Mouse (Mus musculus) midbrain, embryonic 11.5 days (tissue): ENCODE measurements around the gene Rap1gap. TPM values are rescaled to one million over a fixed set of nuclear protein-coding genes. Genes with fewer than 3 reads are reported as not detected.

ENCODE experiments used
- ATAC-seq: fragments of 200-750 bp; cut with Nextera tagmentation; 2 replicates; pipeline ENCODE4 v1.8.0; 2017; ENCODE audit warnings: moderate TSS enrichment, moderate library complexity; ENCODE audit not compliant: low FRiP score
- DNase-seq: peaks from one replicate; pipeline ENCODE4 v3.0.0; 2015; ENCODE audit warnings: low spot score; ENCODE audit errors: missing footprints
- H3K27ac ChIP-seq: fragments of 300-500 bp; sonication (generic); 2 replicates; pipeline ENCODE4 v1.5.1; 2014; ENCODE audit warnings: low read depth, low read length
- H3K27me3 ChIP-seq: fragments of 300-500 bp; sonication (generic); 2 replicates; pipeline ENCODE4 v1.6.1; 2014; ENCODE audit warnings: mild to moderate bottlenecking, low read length, moderate library complexity, mixed read lengths; ENCODE audit not compliant: control insufficient read depth, insufficient read depth
- H3K36me3 ChIP-seq: fragments of 300-500 bp; sonication (generic); 2 replicates; pipeline ENCODE4 v1.6.1; 2014; ENCODE audit warnings: mild to moderate bottlenecking, low read length, moderate library complexity, mixed read lengths; ENCODE audit not compliant: control insufficient read depth, insufficient read depth
- H3K4me1 ChIP-seq: fragments of 300-500 bp; sonication (generic); 2 replicates; pipeline ENCODE4 v1.6.1; 2014; ENCODE audit warnings: low read length; ENCODE audit not compliant: control insufficient read depth, insufficient read depth
- H3K4me2 ChIP-seq: fragments of 300-500 bp; sonication (generic); 2 replicates; pipeline ENCODE4 v1.6.1; 2014; ENCODE audit warnings: mild to moderate bottlenecking, moderate library complexity
- H3K4me3 ChIP-seq: fragments of 300-500 bp; sonication (generic); 2 replicates; pipeline ENCODE4 v1.5.1; 2014; ENCODE audit warnings: low read depth, low read length
- H3K9ac ChIP-seq: fragments of 300-500 bp; sonication (generic); 2 replicates; pipeline ENCODE4 v1.6.1; 2014; ENCODE audit warnings: low read length
- H3K9me3 ChIP-seq: fragments of 300-500 bp; sonication (generic); 2 replicates; pipeline ENCODE4 v1.6.1; 2016; ENCODE audit warnings: low read length; ENCODE audit not compliant: control insufficient read depth
- WGBS: fragments of 180-500 bp; shearing (Covaris S2); extraction: QIAGEN DNeasy Blood & Tissue Kit; methylation state at CpG from one replicate; pipeline ENCODE4 v1.1.7; 2014; 5-methylcytosine and 5-hydroxymethylcytosine counted together
- polyA plus RNA-seq: library from polyadenylated mRNA; unstranded; fragments of >200 nt; fragmentation: Nextera tagmentation; extraction: Ambion mirVana; gene quantifications from 2 replicates; pipeline ENCODE4 v1.2.1, GENCODE M21; 2014

The Rap1gap gene
- polyA plus RNA-seq, 1 experiment from 2014 or later = 4.6 TPM

- ATAC-seq = no peak
- peak overlapping the region; percentile 27; the same call in 1 of the 2 replicates for H3K9ac ChIP-seq
- no peak for DNase-seq
- no peaks in the 10 kb centered on the region for H3K36me3 ChIP-seq
- no peak overlapping the region for H3K4me3 ChIP-seq
- peak overlapping the region; percentile 23; the same call in 1 of the 2 replicates for H3K4me2 ChIP-seq
- 77% methylated on average over 18 of the region's 18 CpGs for WGBS
- no peaks in the 10 kb centered on the region for H3K9me3 ChIP-seq
- H3K27ac ChIP-seq = no peak overlapping the region
- H3K4me1 ChIP-seq = peaks cover 28% of the 10 kb centered on the region
- H3K27me3 ChIP-seq = peaks cover 11% of the 10 kb centered on the region
Measured at GRCm38 (mm10) chr4:137726739-137727505, 62.4 kb downstream of the Rap1gap start.

DNA sequence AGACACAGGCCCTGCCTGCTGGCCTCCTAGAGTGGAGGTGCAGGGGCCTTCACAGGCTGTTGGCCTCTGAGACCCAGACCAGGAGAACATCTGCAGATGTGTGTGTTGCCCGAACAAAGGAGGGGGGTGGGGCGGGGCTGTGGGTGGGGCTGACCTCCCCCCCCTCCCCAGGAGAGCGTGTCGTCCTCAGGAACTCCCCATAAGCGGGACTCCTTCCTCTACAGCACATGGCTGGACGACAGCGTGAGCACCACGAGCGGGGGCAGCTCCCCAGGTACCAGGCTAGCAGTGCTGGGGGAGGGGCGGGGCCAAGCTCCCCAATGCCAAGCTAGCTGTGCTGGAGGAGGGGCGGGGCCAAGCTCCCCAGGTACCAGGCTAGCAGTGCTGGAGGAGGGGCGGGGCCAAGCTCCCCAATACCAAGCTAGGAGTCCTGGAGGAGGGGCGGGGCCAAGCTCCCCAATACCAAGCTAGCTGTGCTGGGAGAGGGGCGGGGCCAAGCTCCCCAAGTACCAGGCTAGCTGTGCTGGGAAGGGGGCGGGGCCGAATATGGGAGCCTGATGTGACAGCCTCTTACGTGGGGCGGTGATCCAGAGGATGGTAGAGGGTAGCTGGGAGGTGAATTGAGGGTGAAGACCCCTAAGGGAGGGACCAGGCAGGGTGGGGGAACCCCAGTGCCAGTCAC is 63.1 kb downstream of the Rap1gap start:
- Histone ChIP-seq H3K4me2 (peak overlapping the region; percentile 23), H3K9me3 (no peaks in the 10 kb centered on the region), H3K4me3 (no peak overlapping the region), H3K4me1 (peaks cover 28% of the 10 kb centered on the region), H3K27me3 (peaks cover 11% of the 10 kb centered on the region), H3K36me3 (no peaks in the 10 kb centered on the region), H3K9ac (peak overlapping the region; percentile 27; the same call in 1 of the 2 replicates), H3K27ac (no peak overlapping the region)
- ATAC-seq (peak; percentile 56; the same call in 1 of the 2 replicates), DNase-seq (peak; percentile 93)
- 4% methylated on average over 16 of the region's 18 CpGs for WGBS

GRCm38 (mm10) chr4:137728399-137729154 is 64.1 kb downstream of the Rap1gap start:
- Histone ChIP-seq H3K4me1 (peaks cover 28% of the 10 kb centered on the region), H3K36me3 (no peaks in the 10 kb centered on the region), H3K27me3 (peaks cover 11% of the 10 kb centered on the region), H3K27ac (no peak overlapping the region), H3K4me3 (peak overlapping the region; percentile 22), H3K4me2 (peak overlapping the region; percentile 45), H3K9ac (peak overlapping the region; percentile 22; the same call in 1 of the 2 replicates), H3K9me3 (no peaks in the 10 kb centered on the region)
- peak; percentile 96 for DNase-seq
- peak; percentile 67 for ATAC-seq
- WGBS = 5% methylated on average over 17 of the region's 17 CpGs

GRCm38 (mm10) chr4:137729155-137729855 is 64.8 kb downstream of the Rap1gap start:
- no peak overlapping the region for H3K27ac ChIP-seq

DNA sequence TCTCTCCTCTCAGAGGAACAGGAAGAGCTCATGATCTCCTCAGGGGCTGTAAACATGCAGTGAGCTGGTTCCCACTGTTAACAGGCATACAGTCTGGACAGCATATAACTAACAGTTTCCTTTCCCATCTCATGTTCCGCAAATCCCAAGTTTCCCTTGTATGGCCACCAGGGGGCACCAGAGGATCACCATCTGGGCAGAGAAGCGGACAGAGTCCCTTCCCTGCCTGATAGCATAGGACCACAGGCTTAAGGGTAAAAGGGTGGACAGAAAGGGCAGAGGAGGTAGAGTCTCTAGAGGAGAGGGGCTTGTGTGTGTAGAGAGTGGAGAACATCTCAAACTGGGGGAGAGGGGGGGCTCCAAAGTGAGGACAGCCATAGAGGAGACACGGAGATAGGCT is 65.6 kb downstream of the Rap1gap start:
- peak; percentile 96 for DNase-seq
- no peak overlapping the region for H3K27ac ChIP-seq
- 22% methylated on average over 3 of the region's 3 CpGs for WGBS

More at GRCm38 (mm10) chr4:137729155-137729855, 64.8 kb downstream of the Rap1gap start:
- ATAC-seq (no peak; the same call in 1 of the 2 replicates), DNase-seq (no peak)
- peaks cover 28% of the 10 kb centered on the region for H3K4me1 ChIP-seq
- no peaks in the 10 kb centered on the region for H3K9me3 ChIP-seq
- H3K9ac ChIP-seq = peak overlapping the region; percentile 22; the same call in 1 of the 2 replicates
- peak overlapping the region; percentile 45 for H3K4me2 ChIP-seq
- peaks cover 11% of the 10 kb centered on the region for H3K27me3 ChIP-seq
- H3K4me3 ChIP-seq = peak overlapping the region; percentile 22
- WGBS = 13% methylated on average over 24 of the region's 24 CpGs
- no peaks in the 10 kb centered on the region for H3K36me3 ChIP-seq

DNA sequence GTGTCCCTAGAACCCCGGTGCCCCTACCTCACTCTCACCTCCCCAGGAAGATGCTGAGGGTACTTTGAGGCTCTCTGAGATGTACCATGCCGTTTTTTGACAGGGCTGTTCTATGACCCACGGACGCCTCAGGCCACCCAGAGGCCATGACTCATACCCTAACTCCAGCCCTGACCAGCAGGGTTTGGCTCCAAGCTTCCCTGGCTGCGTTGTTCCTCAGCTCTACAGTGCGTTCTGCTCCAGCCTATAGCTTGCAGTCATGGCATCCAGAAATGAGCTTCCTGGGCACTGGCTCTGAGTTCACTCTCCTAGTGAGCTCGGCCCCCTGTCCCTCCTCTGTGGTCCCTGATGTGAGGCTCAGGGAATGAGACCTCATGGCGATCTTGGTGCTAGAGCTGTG is 66.2 kb downstream of the Rap1gap start:
- no peak overlapping the region for H3K4me3 ChIP-seq
- no peak for DNase-seq
- no peaks in the 10 kb centered on the region for H3K9me3 ChIP-seq
- H3K27ac ChIP-seq = no peak overlapping the region
- peaks cover 28% of the 10 kb centered on the region for H3K4me1 ChIP-seq
- ATAC-seq = no peak
- H3K27me3 ChIP-seq = peaks cover 11% of the 10 kb centered on the region
- H3K4me2 ChIP-seq = no peak overlapping the region
- no peak overlapping the region for H3K9ac ChIP-seq
- H3K36me3 ChIP-seq = no peaks in the 10 kb centered on the region
- 83% methylated on average over 8 of the region's 8 CpGs for WGBS

More for the DNA sequence above, 65.6 kb downstream of the Rap1gap start:
- H3K4me3 ChIP-seq = no peak overlapping the region
- no peak overlapping the region for H3K4me2 ChIP-seq
- peak; percentile 60 for ATAC-seq
- H3K4me1 ChIP-seq = peaks cover 28% of the 10 kb centered on the region
- H3K36me3 ChIP-seq = no peaks in the 10 kb centered on the region
- H3K9ac ChIP-seq = no peak overlapping the region
- H3K27me3 ChIP-seq = peaks cover 11% of the 10 kb centered on the region
- no peaks in the 10 kb centered on the region for H3K9me3 ChIP-seq

DNA sequence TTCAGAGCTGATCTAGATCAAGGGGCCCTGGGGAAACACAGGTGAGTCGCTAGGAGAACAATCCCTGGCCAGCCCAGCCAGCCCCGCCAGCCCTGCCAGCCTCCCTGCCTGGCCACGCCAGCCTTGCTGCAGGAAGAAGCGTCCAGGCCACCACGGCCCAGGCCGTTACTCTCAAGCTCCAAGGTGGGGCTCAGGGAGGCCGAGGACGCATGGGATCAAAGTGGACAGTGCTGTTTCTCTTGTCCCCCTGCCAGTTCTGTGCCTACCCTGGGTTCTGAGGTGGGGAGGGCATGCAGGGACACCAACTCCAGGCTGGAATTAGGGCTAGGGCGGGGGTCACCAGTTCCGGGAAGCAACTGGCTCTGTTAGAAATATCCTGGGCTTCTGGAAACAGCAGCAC is 67.4 kb downstream of the Rap1gap start:
- DNase-seq = no peak
- H3K9me3 ChIP-seq = no peaks in the 10 kb centered on the region
- H3K9ac ChIP-seq = no peak overlapping the region
- H3K27me3 ChIP-seq = peaks cover 11% of the 10 kb centered on the region
- no peak overlapping the region for H3K4me3 ChIP-seq
- WGBS = 67% methylated on average over 10 of the region's 10 CpGs
- ATAC-seq = no peak
- H3K36me3 ChIP-seq = no peaks in the 10 kb centered on the region
- H3K4me1 ChIP-seq = peaks cover 33% of the 10 kb centered on the region
- no peak overlapping the region for H3K27ac ChIP-seq
- no peak overlapping the region for H3K4me2 ChIP-seq

DNA sequence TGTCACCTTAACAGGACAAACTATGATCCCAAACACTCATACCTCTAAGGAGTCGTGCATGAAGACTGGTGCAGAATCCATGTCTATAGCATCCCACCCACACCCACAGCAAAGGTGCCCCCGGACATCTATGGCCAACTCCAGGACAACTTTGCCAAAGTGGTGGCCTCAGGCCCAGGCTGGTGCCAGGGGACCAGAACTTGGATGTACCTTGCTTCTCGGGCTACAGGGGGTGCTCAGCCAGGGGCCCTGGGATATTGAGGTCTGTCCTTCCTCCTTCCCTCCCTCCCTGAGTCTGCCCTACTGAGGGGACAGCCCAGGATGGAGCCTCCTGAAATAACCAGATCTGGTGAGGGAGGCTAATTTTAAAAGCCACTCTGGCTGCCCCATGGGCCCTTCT is 67.8 kb downstream of the Rap1gap start:
- peaks cover 29% of the 10 kb centered on the region for H3K4me1 ChIP-seq
- H3K4me3 ChIP-seq = no peak overlapping the region
- H3K27ac ChIP-seq = no peak overlapping the region
- WGBS = 77% methylated on average over 3 of the region's 3 CpGs
- H3K27me3 ChIP-seq = peaks cover 11% of the 10 kb centered on the region
- H3K36me3 ChIP-seq = no peaks in the 10 kb centered on the region
- DNase-seq (no peak), ATAC-seq (no peak)
- no peak overlapping the region for H3K4me2 ChIP-seq
- no peak overlapping the region for H3K9ac ChIP-seq
- H3K9me3 ChIP-seq = no peaks in the 10 kb centered on the region
